8 mouse cellular contexts compared by ENCODE assay signal in genomic region chr17:83955058-83955697, GRCm38 (mm10).
DNase-seq lines count a peak whose midpoint lies in the region; ATAC-seq lines count a peak whose summit lies in the region.

No protein-coding gene starts in this region.

- H3K9ac ChIP-seq in forebrain, embryonic 14.5 days (ENCODE audit: low read length), result no peak overlapping the region
- peak overlapping the region; percentile 47 for H3K9ac ChIP-seq in kidney, embryonic 16.5 days (replicated peaks; ENCODE audit: low read length)
- H3K9ac ChIP-seq in neural tube, embryonic 12.5 days, result no peak overlapping the region

- peaks cover 84% of the 10 kb centered on the region for H3K4me1 ChIP-seq in heart, embryonic 10.5 days
- H3K4me1 ChIP-seq in forebrain, embryonic 14.5 days (ENCODE audit: control insufficient read depth, insufficient read depth, low read length), result peaks cover 28% of the 10 kb centered on the region
- H3K4me1 ChIP-seq in kidney, embryonic 16.5 days (ENCODE audit: insufficient read depth, low read length), result peaks cover 77% of the 10 kb centered on the region
- peaks cover 59% of the 10 kb centered on the region for H3K4me1 ChIP-seq in neural tube, embryonic 12.5 days

- peak; percentile 21; the same call in 1 of the 2 replicates for ATAC-seq in forebrain, embryonic 14.5 days
- peak; percentile 12; the same call in 1 of the 2 replicates for ATAC-seq in kidney, embryonic 16.5 days (ENCODE audit: low FRiP score, low TSS enrichment)
- ATAC-seq in neural tube, embryonic 12.5 days (ENCODE audit: low FRiP score, low read depth), result no peak; the same call in 1 of the 2 replicates
- no peak for ATAC-seq in cerebellum, adult (ENCODE audit: insufficient number of reproducible peaks, low FRiP score, low TSS enrichment)

- no peak overlapping the region for H3K4me3 ChIP-seq in heart, embryonic 10.5 days
- H3K4me3 ChIP-seq in forebrain, embryonic 14.5 days (ENCODE audit: low read depth, low read length), result no peak overlapping the region
- H3K4me3 ChIP-seq in kidney, embryonic 16.5 days (ENCODE audit: low read length), result no peak overlapping the region
- H3K4me3 ChIP-seq in neural tube, embryonic 12.5 days, result no peak overlapping the region

- no peak for DNase-seq in heart, embryonic 10.5 days (ENCODE audit: low spot score)
- DNase-seq in heart, adult 18-20 months, result no peak
- no peak for DNase-seq in forebrain, embryonic 14.5 days (ENCODE audit: low spot score)
- no peak for DNase-seq in layer of hippocampus, adult 9-10 months (ENCODE audit: low spot score)
- no peak for DNase-seq in ovary, postnatal 14 days (ENCODE audit: low spot score)

- H3K27me3 ChIP-seq in heart, embryonic 10.5 days (ENCODE audit: insufficient read depth, poor library complexity, severe bottlenecking), result no peaks in the 10 kb centered on the region
- H3K27me3 ChIP-seq in forebrain, embryonic 14.5 days (replicated peaks; ENCODE audit: control insufficient read depth, insufficient read depth, low read length), result no peaks in the 10 kb centered on the region
- H3K27me3 ChIP-seq in kidney, embryonic 16.5 days (ENCODE audit: insufficient read depth, low read length), result no peaks in the 10 kb centered on the region
- no peaks in the 10 kb centered on the region for H3K27me3 ChIP-seq in neural tube, embryonic 12.5 days (replicated peaks)

- no peak overlapping the region for H3K4me2 ChIP-seq in forebrain, embryonic 14.5 days (ENCODE audit: low read length)
- no peak overlapping the region for H3K4me2 ChIP-seq in kidney, embryonic 16.5 days (replicated peaks; ENCODE audit: low read depth, low read length)
- no peak overlapping the region for H3K4me2 ChIP-seq in neural tube, embryonic 12.5 days (replicated peaks)

- WGBS in heart, embryonic 10.5 days, result 65% methylated on average over 10 of the region's 10 CpGs
- 68% methylated on average over 10 of the region's 10 CpGs for WGBS in forebrain, embryonic 14.5 days
- 35% methylated on average over 10 of the region's 10 CpGs for WGBS in kidney, embryonic 16.5 days
- 66% methylated on average over 10 of the region's 10 CpGs for WGBS in neural tube, embryonic 12.5 days

- H3K9me3 ChIP-seq in heart, embryonic 10.5 days, result no peaks in the 10 kb centered on the region
- no peaks in the 10 kb centered on the region for H3K9me3 ChIP-seq in forebrain, embryonic 14.5 days (replicated peaks; ENCODE audit: control insufficient read depth, low read length)
- H3K9me3 ChIP-seq in kidney, embryonic 16.5 days (ENCODE audit: low read length), result no peaks in the 10 kb centered on the region
- no peaks in the 10 kb centered on the region for H3K9me3 ChIP-seq in neural tube, embryonic 12.5 days

- peak overlapping the region; percentile 86 for H3K27ac ChIP-seq in heart, embryonic 10.5 days
- no peak overlapping the region; the same call in 1 of the 2 replicates for H3K27ac ChIP-seq in forebrain, embryonic 14.5 days (ENCODE audit: low read depth, low read length)
- peak overlapping the region; percentile 99 for H3K27ac ChIP-seq in kidney, embryonic 16.5 days (ENCODE audit: low read length)
- H3K27ac ChIP-seq in neural tube, embryonic 12.5 days, result 0 out of 2 replicates have a peak overlapping the region, but pooled peaks have one; percentile 2

- no peaks in the 10 kb centered on the region for H3K36me3 ChIP-seq in heart, embryonic 10.5 days
- H3K36me3 ChIP-seq in forebrain, embryonic 14.5 days (ENCODE audit: control insufficient read depth, insufficient read depth, low read length), result no peaks in the 10 kb centered on the region
- H3K36me3 ChIP-seq in kidney, embryonic 16.5 days (ENCODE audit: insufficient read depth, low read length), result no peaks in the 10 kb centered on the region
- no peaks in the 10 kb centered on the region for H3K36me3 ChIP-seq in neural tube, embryonic 12.5 days

Comparison
In these comparisons a context has a peak if more than half of its experiments do, and no peak if none do; other contexts are left out.
1. ATAC-seq: peak in forebrain, embryonic 14.5 days (single experiment) and kidney, embryonic 16.5 days (single experiment); none in neural tube, embryonic 12.5 days (single experiment) and cerebellum, adult (single experiment).